Mouse (Mus musculus): Measurements from ENCODE around the gene Gpx7. TPM values are rescaled to one million over a fixed set of nuclear protein-coding genes. Genes with fewer than 3 reads are reported as not detected.
"Not testable (repeated sequence)": the region's sequence is repeated elsewhere in the genome, so short reads cannot be mapped to it uniquely, and the experiment has no call there.

The Gpx7 gene
- polyA plus RNA-seq, 1 experiment from 2014 or later: 40.1 TPM

DNA sequence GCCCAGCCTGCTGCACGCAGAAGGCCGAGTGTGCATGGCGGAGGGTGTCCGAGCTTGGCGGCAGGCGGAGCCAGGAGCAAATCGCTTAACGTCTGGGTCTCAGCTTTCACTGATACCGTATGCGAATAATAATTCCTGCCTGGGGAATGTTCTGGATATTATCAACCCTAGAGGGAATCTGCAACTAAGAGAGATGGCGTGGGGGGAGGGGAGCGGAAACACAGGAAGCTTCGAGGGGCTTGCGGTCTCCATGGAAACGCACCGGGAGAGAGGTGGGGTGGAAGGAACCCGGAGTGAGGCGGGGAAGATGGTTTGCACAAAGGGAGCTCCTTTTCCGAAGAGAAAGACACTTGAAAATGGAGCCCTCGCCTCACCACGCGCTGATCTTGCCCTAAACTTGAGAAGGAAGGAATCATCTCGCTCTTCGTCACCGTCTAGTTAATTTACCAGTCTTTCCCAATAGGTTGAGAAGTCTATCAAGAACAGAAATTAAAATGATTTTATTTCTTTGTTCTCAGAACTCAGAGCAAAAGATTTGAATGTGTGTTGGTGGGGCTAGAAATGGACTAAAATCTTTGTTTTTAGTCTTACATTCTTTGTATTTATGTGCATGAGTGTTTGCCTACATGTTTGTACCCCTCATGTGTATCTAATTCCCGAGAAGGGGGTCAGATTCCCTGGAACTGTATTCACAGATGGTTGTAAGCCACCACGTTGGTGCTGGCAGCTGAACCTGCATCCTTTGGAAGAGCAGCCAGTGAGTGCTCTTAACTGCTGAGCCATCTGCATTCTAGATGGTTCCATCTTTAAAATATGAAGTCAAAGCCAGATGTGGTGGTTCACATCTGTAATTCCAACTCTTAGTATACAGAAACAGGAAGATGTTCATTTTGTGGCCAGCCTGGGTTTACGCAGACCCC is 46.4 kb downstream of the Gpx7 start:
- WGBS: 4% methylated on average over 28 of the region's 28 CpGs
- Histone ChIP-seq H3K4me3 (peak overlapping the region; percentile 39), H3K36me3 (replicated peaks) (no peaks in the 10 kb centered on the region), H3K4me1 (peaks cover 90% of the 10 kb centered on the region), H3K9me3 (no peaks in the 10 kb centered on the region), H3K27me3 (replicated peaks; ENCODE audit: low read depth, poor library complexity, severe bottlenecking) (no peaks in the 10 kb centered on the region), H3K27ac (replicated peaks) (peak overlapping the region; percentile 94)
- peak; percentile 98 for DNase-seq (ENCODE audit: low spot score)

DNA sequence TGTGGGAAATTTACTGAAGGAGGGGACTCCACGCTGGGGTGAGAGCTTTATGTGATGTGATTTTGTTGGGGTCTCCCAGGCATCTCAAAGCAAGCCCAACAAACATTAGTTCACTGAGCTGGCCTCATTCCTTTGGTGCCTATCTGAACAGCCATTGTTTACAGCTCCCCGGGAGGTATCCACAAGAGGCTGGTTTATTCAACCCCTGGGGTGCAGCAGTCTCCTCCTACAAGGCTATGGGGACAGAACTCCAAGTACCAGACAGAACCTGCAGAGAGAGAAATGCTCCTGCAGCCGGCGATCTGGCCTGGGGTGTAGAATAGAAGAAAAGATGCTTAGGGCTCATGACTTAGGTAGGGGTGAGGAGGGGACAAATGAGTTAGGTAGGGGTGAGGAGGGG is 48.3 kb downstream of the Gpx7 start:
- no peaks in the 10 kb centered on the region for H3K9me3 ChIP-seq
- no peak overlapping the region for H3K4me3 ChIP-seq
- H3K4me1 ChIP-seq: peaks cover 87% of the 10 kb centered on the region
- no peak for DNase-seq (ENCODE audit: low spot score)
- H3K27ac ChIP-seq (replicated peaks): peak overlapping the region; percentile 94
- no peaks in the 10 kb centered on the region for H3K36me3 ChIP-seq (replicated peaks)
- 15% methylated on average over 4 of the region's 4 CpGs for WGBS
- no peaks in the 10 kb centered on the region for H3K27me3 ChIP-seq (replicated peaks; ENCODE audit: low read depth, poor library complexity, severe bottlenecking)

DNA sequence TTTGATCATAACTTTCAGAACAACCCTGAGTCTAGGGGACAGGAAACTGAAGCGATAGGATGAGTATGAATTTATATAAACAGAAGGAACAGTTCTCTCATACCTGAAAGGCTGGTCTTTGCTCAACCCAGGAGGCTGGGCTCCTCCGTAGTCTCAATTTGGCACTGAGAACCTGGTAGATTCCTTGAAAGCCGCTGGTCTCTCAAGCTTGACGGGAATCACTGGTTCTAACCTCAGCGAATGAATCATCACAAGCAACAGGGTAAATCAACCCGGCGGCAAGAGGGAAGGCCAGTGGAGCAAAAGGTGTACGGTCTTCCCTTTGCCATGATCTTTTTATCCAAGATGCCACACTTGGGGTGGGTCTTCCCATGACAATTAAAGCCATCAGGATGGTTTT is 49.3 kb downstream of the Gpx7 start:
- Histone ChIP-seq H3K36me3 (replicated peaks) (no peaks in the 10 kb centered on the region), H3K4me3 (no peak overlapping the region), H3K9me3 (no peaks in the 10 kb centered on the region), H3K27me3 (replicated peaks; ENCODE audit: low read depth, poor library complexity, severe bottlenecking) (no peaks in the 10 kb centered on the region), H3K27ac (replicated peaks) (peak overlapping the region; percentile 52; the same call in 1 of the 2 replicates), H3K4me1 (peaks cover 77% of the 10 kb centered on the region)
- no peak for DNase-seq (ENCODE audit: low spot score)
- WGBS: 92% methylated on average over 8 of the region's 8 CpGs

DNA sequence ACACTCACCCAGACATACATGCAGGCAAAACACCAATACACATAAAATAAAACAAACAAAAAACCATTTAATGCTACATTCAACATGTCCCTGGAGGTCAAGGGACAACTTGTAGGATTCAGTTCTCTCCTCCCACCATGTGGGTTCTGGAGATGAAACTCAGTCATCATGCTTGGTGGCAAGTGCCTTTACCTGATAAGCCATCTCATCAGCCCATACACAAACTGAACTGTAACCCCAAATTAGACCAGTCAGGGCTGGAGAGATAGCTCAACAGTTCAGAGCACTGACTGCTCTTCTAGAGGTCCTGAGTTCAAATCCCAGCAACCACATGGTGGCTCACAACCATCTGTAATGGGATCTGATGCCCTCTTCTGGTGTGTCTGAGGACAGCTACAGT is 53.2 kb downstream of the Gpx7 start:
- H3K9me3 ChIP-seq; H3K4me3 ChIP-seq; H3K27me3 ChIP-seq (replicated peaks; ENCODE audit: low read depth, poor library complexity, severe bottlenecking); H3K36me3 ChIP-seq (replicated peaks); DNase-seq (ENCODE audit: low spot score): not testable (repeated sequence)
- H3K27ac ChIP-seq (replicated peaks): 0 out of 2 replicates have a peak overlapping the region, but pooled peaks have one; percentile 8
- peaks cover 69% of the 10 kb centered on the region for H3K4me1 ChIP-seq

DNA sequence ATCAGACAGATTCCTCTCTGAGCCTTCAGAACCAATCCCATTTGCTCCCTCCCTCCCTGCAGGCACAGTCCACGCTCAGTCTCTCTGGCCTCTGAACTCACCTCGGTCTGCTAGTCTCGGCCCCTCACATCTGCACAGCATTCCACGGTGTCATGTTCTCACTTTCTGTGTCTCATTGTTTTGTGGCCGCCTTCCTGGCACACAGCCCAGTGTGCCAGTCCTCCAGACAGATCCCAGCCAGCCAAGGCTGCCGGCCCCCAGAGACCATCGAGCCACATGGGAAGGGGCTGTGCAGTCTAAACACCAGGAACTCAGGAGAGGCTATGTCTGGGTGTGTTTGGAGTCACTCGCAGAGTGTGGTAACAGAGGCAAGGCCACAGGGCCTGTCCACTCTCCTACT is 55.9 kb downstream of the Gpx7 start:
- 9% methylated on average over 8 of the region's 8 CpGs for WGBS
- H3K27me3 ChIP-seq (replicated peaks; ENCODE audit: low read depth, poor library complexity, severe bottlenecking): no peaks in the 10 kb centered on the region
- peaks cover 69% of the 10 kb centered on the region for H3K4me1 ChIP-seq
- DNase-seq (ENCODE audit: low spot score): peak; percentile 88
- no peaks in the 10 kb centered on the region for H3K36me3 ChIP-seq (replicated peaks)
- peak overlapping the region; percentile 88 for H3K27ac ChIP-seq (replicated peaks)
- peak overlapping the region; percentile 31; the same call in 1 of the 2 replicates for H3K4me3 ChIP-seq
- H3K9me3 ChIP-seq: no peaks in the 10 kb centered on the region

Other genes with a start within 250 kb of the Gpx7 start
- 27.2 and 27.6 TPM in 2 replicates for gene Echdc2, start 241.5 kb downstream of the Gpx7 start, polyA plus RNA-seq (2016; fragmentation: Nextera tagmentation; extraction: Ambion mirVana)
- not detected in 2 replicates for gene Zyg11a, start 188.9 kb downstream of the Gpx7 start, polyA plus RNA-seq (2016; fragmentation: Nextera tagmentation; extraction: Ambion mirVana)
- 14.7 and 15.4 TPM in 2 replicates for gene Zyg11b, start 105.9 kb downstream of the Gpx7 start, polyA plus RNA-seq (2016; fragmentation: Nextera tagmentation; extraction: Ambion mirVana)
- gene Coa7, start 78.8 kb downstream of the Gpx7 start, polyA plus RNA-seq (2016; fragmentation: Nextera tagmentation; extraction: Ambion mirVana): 70.4 and 78.9 TPM in 2 replicates
- 4.0 and 5.6 TPM in 2 replicates for gene Shisal2a, start 23.6 kb downstream of the Gpx7 start, polyA plus RNA-seq (2016; fragmentation: Nextera tagmentation; extraction: Ambion mirVana)
- gene Tut4, start 52.5 kb upstream of the Gpx7 start, polyA plus RNA-seq (2016; fragmentation: Nextera tagmentation; extraction: Ambion mirVana): 103 and 106 TPM in 2 replicates
- 117 and 122 TPM in 2 replicates for gene Prpf38a, start 172.4 kb upstream of the Gpx7 start, polyA plus RNA-seq (2016; fragmentation: Nextera tagmentation; extraction: Ambion mirVana)
- 25.0 and 25.8 TPM in 2 replicates for gene Orc1, start 172.5 kb upstream of the Gpx7 start, polyA plus RNA-seq (2016; fragmentation: Nextera tagmentation; extraction: Ambion mirVana)
- 31.4 and 34.7 TPM in 2 replicates for gene Cc2d1b, start 213.0 kb upstream of the Gpx7 start, polyA plus RNA-seq (2016; fragmentation: Nextera tagmentation; extraction: Ambion mirVana)